Mouse (Mus musculus) testis, postnatal 14 days (tissue): ENCODE measurements around the gene Ptch1.

Source experiments
- DNase-seq: peaks from one replicate; pipeline ENCODE4 v3.0.0; 2021; ENCODE audit warnings: low spot score

The Ptch1 gene

DNA sequence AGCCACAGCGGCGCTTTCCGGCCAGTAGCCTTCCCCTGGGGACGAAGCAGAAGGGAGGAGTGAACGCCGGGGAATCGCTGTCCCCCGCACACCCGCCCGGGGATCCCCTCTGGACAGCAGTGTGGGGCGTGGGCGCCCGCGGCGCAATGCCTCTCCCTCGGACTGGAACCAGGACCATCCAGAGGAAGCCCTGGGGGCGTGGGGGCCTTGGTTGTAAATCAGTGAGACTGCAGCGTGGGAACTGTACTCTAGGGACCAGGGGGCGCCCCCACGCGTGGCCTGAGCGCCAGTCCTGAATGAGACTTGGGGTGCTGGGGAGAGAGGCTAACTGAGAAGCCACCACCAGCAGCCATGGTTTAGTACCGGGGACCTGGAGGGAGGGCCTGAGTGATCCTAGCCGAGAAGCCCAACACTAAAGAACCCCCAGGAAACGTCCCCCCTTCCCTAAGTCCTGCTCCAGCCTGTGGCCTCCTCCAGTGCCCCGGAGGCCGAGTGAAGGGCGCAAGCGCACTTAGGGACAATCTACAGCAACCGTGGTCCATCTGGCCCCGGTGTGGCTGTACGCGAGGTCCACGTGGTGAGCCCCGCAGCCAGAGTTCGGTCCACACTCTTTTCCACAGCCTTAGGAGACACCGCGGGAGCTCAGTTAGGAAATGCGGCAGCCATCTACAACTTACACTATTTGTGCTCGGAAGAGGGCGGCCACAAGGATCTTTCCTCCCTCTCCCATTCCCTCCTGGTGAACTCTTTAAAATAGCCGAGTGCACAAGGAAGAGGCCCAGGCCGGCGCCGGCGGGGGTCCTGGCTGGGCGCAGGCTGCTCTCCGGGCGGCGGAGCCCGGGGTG lies 9.4 kb downstream of the Ptch1 start:
- peak; percentile 43 for DNase-seq

GRCm38 (mm10) chr13:63562972-63563780 lies 10.2 kb downstream of the Ptch1 start:
- DNase-seq, result peak; percentile 70

GRCm38 (mm10) chr13:63562141-63562971 lies 11.0 kb downstream of the Ptch1 start:
- DNase-seq, result no peak

DNA sequence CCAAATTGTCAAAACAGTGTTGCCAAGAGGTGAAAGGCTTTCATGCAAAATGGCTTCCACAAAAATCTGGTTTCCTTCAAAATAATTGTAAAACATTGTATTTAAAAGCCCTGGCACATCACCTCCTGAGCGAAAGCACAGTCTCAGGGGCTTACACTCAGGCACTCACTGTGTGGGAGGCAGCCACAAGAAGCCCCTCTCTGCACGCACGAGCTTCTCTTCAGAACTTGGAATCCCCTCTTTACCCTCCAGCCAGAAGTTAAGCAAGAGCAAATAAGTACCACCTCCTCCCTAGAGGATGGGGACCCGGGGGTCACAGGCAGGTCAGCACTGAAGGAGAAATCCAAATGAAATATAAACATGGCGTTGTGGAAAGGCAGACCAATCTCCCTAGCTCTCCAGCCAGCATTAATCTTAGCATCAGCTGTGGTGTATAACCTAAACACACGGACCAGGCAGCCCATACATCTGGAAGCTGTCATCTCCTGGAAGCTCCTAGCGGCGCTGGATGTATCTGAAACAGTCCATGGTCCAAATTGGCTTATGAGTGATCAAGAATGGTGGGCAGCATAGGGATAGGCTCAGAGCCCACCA lies 15.0 kb downstream of the Ptch1 start:
- DNase-seq, result no peak

DNA sequence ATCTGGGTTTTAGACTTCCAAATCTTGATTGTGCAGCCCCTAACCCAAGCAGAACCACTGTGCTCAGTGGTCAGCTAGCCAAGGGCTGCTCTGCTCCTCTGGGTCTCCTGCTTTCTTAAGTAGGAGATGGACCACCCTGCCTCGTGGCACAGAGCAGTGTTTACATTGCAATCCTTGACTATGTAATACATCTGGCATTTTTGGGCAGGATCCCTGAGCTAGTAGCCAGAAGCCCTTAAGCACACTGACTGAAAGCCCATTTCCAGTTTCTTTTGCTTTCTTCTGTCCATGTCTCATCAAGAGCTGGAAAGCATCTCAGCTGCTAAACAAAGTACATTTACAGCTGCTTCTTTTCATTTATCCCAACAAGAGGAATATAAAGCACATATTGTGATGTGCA lies 17.0 kb downstream of the Ptch1 start:
- no peak for DNase-seq

GRCm38 (mm10) chr13:63555885-63556284 lies 17.5 kb downstream of the Ptch1 start:
- DNase-seq, result no peak

DNA sequence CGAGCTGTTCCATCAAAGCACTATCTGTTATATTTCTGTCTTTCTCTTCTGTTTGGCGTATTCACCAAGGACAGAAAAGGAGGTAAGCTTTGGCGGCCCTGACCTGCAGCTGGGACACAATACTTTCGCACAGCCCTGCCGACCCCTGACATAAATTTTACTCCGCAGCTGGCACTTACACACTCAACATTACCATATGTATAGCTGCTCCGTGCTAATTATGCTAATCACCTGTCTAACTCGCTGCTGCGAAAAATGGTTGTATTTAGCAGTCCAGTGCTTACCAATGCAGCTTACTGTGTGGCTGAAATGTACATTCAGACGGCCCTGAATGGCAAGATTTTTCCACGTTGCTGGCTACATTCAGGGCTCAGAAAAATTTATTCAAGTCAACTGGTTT lies 18.8 kb downstream of the Ptch1 start:
- DNase-seq, result no peak

DNA sequence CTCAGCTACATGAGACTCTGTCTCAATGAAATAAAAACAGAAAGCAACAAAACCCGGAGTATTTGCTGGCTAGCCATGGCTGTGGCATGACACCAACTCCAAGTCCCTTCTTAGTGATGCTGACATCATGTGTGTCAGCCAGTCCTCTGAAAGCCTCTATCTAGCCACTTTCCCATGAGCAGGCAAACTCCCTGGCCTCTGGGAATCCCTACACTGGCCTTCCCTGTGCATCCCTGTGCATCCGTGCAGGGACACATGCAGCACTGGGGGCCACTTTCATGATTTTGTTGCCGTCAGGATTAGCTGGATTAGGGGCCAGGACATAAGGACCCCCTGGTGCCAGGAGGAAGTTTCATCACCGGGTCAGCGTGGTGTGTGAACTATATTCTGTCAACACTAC lies 20.0 kb downstream of the Ptch1 start:
- no peak for DNase-seq

DNA sequence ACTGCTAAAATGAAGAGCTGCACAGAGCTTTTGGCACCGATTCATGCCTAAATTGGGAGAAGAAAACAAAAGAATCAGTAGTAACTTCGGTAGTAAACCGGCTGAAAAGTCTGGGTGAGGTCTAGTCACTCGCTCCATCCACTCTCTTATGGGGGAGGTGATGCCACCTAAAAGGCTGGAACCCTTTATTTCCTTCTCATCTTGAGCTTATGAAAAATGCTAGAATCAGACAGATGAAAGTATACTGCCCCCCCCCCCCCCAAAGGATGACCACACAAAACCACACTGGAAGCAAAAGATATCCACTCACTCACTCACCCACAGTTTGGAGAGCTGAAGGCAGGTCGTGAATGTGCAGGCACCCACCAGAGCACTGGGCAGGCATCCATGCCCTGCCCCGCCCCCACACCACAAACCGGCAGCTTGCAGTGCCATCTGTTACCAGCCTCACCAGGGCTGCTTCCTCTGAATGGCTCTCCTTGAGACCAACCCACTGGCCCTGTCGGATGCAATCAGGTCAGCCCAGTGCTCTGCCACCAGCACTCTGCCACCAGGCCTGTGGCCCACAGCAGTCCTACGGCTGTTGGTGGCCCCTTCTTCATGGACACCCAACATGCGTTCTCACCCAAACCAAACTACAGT lies 21.0 kb downstream of the Ptch1 start:
- DNase-seq, result no peak

- DNase-seq, result no peak
These were observed 21.7 kb downstream of the Ptch1 start for GRCm38 (mm10) chr13:63551552-63552290.

- DNase-seq, result no peak
These were observed 23.0 kb downstream of the Ptch1 start for GRCm38 (mm10) chr13:63550367-63550766.

GRCm38 (mm10) chr13:63549210-63549609 lies 24.2 kb downstream of the Ptch1 start:
- no peak for DNase-seq

- DNase-seq, result no peak
These were observed 24.8 kb downstream of the Ptch1 start for GRCm38 (mm10) chr13:63548571-63548970.

- no peak for DNase-seq
These were observed 28.1 kb downstream of the Ptch1 start for GRCm38 (mm10) chr13:63545291-63545690.

DNA sequence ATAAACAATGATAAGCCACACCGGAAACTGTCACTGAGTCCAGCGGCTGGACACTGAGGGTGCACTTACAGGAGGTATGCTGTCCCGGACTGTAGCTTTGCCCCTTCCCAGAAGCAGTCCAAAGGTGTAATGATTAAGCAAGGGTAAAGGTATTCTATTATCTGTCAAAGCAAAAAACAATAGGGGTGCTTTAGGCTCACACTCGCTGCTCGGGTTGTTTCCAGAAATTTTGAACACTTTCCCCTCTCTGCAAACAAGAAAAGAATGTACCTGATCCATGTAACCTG lies 28.5 kb downstream of the Ptch1 start:
- DNase-seq, result no peak

DNA sequence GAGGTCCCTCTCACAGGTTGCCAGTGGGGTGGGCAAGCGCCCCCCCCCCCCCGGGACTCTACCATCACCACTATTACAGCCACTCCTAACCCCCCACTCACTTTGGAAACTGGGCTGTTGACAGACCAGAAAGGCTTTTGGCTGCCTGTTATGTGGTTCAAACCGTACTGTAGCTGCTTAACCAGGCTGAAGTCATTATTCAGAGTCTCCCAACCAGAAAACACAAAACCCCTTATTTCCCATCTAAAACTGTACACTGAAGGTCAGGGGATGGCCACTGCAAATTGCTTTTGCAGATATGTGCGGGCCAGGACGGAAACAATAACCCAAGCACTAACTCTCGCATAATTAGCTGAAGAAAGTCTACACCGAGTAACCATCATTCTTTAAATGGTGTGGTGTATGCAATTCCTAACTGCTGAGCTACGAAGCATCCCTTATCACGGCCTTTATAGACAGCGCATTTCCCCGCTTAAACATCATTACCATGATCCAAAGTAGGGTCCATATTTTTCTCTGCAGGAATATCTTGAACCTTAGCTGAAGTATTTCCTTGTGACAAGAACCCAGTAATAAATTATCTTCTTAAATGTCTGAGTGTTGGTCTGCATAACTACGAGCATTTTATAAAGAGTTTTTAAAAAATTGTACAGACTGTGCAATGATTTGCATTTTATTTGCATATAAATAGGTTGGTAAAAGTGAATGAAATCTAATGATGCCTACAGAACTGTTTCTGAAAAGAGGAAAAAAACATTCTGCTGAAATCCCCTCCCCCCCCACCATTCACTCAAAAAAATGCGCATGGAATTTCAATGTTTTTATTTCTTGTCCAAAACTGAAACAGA lies 29.1 kb downstream of the Ptch1 start:
- no peak for DNase-seq

GRCm38 (mm10) chr13:63543459-63543858 lies 29.9 kb downstream of the Ptch1 start:
- no peak for DNase-seq

DNA sequence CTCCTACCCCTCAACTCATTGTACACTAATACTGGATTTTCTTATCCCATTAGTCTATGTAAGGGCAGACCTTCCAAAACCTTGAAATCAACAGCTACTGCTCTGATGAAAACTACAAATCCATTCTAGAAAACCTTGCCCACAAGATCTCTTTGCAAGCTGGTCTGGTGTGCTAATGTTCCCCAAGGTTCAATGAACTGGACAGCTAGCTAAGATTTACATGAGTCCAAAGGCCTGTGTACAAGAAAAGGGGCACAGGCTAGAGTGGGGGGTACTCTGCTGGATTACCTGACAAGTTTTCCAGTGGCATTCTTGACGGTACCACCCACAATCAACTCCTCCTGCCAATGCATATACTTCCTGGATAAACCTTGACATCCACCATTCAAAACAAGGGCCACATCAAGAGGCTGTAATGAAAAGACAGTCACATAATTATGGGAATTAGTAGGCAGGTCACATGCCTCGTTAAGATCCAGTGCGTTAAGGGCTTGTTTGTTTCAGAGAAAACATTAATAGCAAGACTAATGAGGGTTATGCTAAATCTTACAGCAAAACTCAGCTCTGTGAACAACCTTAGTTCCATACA lies 30.5 kb downstream of the Ptch1 start:
- DNase-seq, result no peak

- no peak for DNase-seq
These were observed 31.9 kb downstream of the Ptch1 start for GRCm38 (mm10) chr13:63541510-63541909.

DNA sequence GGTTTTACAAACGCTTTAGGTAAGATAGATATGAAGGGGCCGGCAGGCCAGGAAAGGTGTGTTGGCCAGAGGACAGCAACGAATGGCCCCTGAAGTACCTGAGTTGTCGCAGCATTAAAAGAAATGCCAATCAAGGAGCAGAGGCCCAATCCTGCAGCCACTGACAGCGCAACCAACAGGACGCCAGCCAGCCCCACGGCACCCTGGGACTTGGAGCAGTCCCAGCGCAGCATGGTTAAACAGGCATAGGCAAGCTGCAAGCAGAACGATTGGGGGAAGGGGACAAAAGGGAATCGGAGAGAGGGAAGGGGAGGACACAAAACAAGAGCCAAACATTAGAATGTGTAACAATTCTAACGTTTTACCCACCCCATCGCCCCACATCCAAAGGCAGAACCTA lies 32.8 kb downstream of the Ptch1 start:
- DNase-seq, result no peak
